Mouse (Mus musculus) liver, embryonic 15.5 days (tissue): ENCODE measurements at regions not wholly inside any gene's neighbourhood (a gene's known extent, or its start where the extent isn't known, plus 50 kb on each side); places are given as distances from the start of the nearest gene placed in this dataset.

Experiments used
- ATAC-seq: fragments of 200-750 bp; cut with Nextera tagmentation; 2 replicates; pipeline ENCODE4 v1.8.0; 2017; ENCODE audit warnings: moderate number of reproducible peaks, mild to moderate bottlenecking, moderate library complexity; ENCODE audit not compliant: insufficient read depth
- H3K27ac ChIP-seq: fragments of 300-500 bp; sonication (generic); replicated peaks from 2 replicates; pipeline ENCODE4 v1.5.1; 2015; ENCODE audit warnings: mild to moderate bottlenecking, inconsistent platforms
- H3K27me3 ChIP-seq: fragments of 300-500 bp; sonication (generic); 2 replicates; pipeline ENCODE4 v1.6.1; 2015; ENCODE audit warnings: mild to moderate bottlenecking, inconsistent platforms
- H3K36me3 ChIP-seq: fragments of 300-500 bp; sonication (generic); replicated peaks from 2 replicates; pipeline ENCODE4 v1.6.1; 2015; ENCODE audit warnings: moderate library complexity, mild to moderate bottlenecking, inconsistent platforms
- H3K4me1 ChIP-seq: fragments of 300-500 bp; sonication (generic); replicated peaks from 2 replicates; pipeline ENCODE4 v1.6.1; 2015; ENCODE audit warnings: inconsistent platforms
- H3K4me2 ChIP-seq: fragments of 300-500 bp; sonication (generic); 2 replicates; pipeline ENCODE4 v1.6.1; 2015; ENCODE audit warnings: moderate library complexity, mild to moderate bottlenecking, inconsistent platforms
- H3K4me3 ChIP-seq: fragments of 300-500 bp; sonication (generic); replicated peaks from 2 replicates; pipeline ENCODE4 v1.5.1; 2015; ENCODE audit warnings: mild to moderate bottlenecking, inconsistent platforms
- H3K9ac ChIP-seq: fragments of 300-500 bp; sonication (generic); 2 replicates; pipeline ENCODE4 v1.6.1; 2015; ENCODE audit warnings: moderate library complexity, mild to moderate bottlenecking, inconsistent platforms
- H3K9me3 ChIP-seq: fragments of 300-500 bp; sonication (generic); replicated peaks from 2 replicates; pipeline ENCODE4 v1.6.1; 2016; ENCODE audit warnings: inconsistent platforms
- WGBS: fragments of 180-500 bp; shearing (Covaris S2); methylation state at CpG from one replicate; pipeline ENCODE4 v1.1.7; 2015; ENCODE audit warnings: mixed read lengths; ENCODE audit not compliant: insufficient replicate concordance; 5-methylcytosine and 5-hydroxymethylcytosine counted together

GRCm38 (mm10) chr12:16014679-16015078 is 198.0 kb upstream of the Trib2 start:
- H3K36me3 ChIP-seq, result no peaks in the 10 kb centered on the region
- H3K4me3 ChIP-seq, result no peak overlapping the region
- 0 out of 2 replicates have a peak, but pooled peaks cover 4% of the 10 kb centered on the region for H3K4me1 ChIP-seq
- no peak for ATAC-seq
- H3K27ac ChIP-seq, result no peak overlapping the region
- 68% methylated on average over 1 of the region's 1 CpGs for WGBS
- no peak overlapping the region for H3K9ac ChIP-seq
- H3K9me3 ChIP-seq, result no peaks in the 10 kb centered on the region
- H3K4me2 ChIP-seq, result no peak overlapping the region
- H3K27me3 ChIP-seq, result no peaks in the 10 kb centered on the region

DNA sequence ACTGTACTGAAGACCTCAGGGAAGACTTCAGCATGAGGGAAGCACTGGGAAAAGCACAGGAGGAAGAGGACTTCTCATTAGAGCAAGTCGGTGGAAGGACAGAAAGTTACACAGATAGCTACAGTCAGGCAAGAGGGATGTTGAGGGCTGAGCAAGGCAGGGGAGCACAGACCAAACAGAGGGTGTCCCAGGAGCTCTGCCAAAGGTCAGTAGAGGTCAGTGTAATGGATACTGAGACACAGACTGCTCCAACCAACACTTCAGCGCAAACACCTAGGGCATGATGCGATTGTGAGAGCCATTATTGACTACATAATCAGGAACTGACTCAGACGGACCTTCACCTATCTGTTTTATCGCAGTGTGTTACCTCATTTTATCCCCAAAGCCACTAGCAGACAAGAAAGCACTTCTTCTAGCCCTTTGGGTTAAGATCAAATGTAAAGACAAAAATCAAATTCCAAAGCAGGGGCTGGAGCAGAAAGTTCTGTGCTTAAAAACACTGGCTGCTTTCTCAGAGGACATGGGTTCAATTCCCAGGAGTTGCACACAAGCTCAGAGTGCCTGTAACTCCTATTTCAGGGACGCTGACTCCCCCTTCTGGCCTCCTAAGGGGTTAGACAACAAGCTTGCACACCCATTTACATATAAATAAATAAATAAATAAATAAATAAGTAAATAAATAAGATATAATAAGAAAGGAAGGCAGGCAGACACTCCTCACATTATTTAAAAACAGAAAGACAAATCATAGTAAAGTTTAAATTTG is 197.3 kb upstream of the Trib2 start:
- H3K4me3 ChIP-seq, result no peak overlapping the region
- H3K9me3 ChIP-seq, result no peaks in the 10 kb centered on the region
- 48% methylated on average over 6 of the region's 6 CpGs for WGBS
- no peak overlapping the region for H3K9ac ChIP-seq
- no peaks in the 10 kb centered on the region for H3K27me3 ChIP-seq
- H3K36me3 ChIP-seq, result no peaks in the 10 kb centered on the region
- no peak overlapping the region for H3K27ac ChIP-seq
- peaks cover 8% of the 10 kb centered on the region for H3K4me1 ChIP-seq
- no peak overlapping the region for H3K4me2 ChIP-seq
- no peak for ATAC-seq

GRCm38 (mm10) chr12:16013354-16013753 is 196.6 kb upstream of the Trib2 start:
- H3K27ac ChIP-seq, result no peak overlapping the region
- ATAC-seq, result no peak
- no peaks in the 10 kb centered on the region for H3K9me3 ChIP-seq
- peaks cover 14% of the 10 kb centered on the region for H3K4me1 ChIP-seq
- no peak overlapping the region for H3K9ac ChIP-seq
- no peak overlapping the region for H3K4me3 ChIP-seq
- H3K27me3 ChIP-seq, result no peaks in the 10 kb centered on the region
- no peaks in the 10 kb centered on the region for H3K36me3 ChIP-seq
- H3K4me2 ChIP-seq, result no peak overlapping the region
- WGBS, result 55% methylated on average over 2 of the region's 2 CpGs

DNA sequence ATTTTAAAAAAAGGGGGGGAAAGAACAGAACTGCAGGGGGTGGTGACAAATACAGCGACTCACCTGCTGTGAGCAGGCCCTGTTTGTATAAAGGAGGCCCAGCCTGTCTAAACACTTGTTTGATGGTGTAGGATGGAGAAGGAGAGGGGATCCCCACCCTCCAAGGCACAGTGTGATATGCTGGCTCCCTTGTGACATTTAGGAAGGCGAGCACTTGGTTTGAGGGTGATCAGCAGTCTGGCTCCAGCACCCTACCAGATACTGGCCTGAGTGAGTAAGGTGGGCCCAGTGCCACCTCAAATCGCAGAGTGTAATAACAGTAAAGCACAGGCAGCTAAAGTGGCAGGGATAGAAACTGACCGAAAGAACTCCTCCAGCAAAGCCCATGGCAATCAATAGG is 195.4 kb upstream of the Trib2 start:
- H3K4me1 ChIP-seq, result peaks cover 15% of the 10 kb centered on the region
- ATAC-seq, result no peak
- no peaks in the 10 kb centered on the region for H3K27me3 ChIP-seq
- no peak overlapping the region for H3K9ac ChIP-seq
- H3K4me2 ChIP-seq, result no peak overlapping the region
- no peaks in the 10 kb centered on the region for H3K36me3 ChIP-seq
- no peaks in the 10 kb centered on the region for H3K9me3 ChIP-seq
- WGBS, result 61% methylated on average over 4 of the region's 4 CpGs
- no peak overlapping the region for H3K4me3 ChIP-seq
- no peak overlapping the region for H3K27ac ChIP-seq

DNA sequence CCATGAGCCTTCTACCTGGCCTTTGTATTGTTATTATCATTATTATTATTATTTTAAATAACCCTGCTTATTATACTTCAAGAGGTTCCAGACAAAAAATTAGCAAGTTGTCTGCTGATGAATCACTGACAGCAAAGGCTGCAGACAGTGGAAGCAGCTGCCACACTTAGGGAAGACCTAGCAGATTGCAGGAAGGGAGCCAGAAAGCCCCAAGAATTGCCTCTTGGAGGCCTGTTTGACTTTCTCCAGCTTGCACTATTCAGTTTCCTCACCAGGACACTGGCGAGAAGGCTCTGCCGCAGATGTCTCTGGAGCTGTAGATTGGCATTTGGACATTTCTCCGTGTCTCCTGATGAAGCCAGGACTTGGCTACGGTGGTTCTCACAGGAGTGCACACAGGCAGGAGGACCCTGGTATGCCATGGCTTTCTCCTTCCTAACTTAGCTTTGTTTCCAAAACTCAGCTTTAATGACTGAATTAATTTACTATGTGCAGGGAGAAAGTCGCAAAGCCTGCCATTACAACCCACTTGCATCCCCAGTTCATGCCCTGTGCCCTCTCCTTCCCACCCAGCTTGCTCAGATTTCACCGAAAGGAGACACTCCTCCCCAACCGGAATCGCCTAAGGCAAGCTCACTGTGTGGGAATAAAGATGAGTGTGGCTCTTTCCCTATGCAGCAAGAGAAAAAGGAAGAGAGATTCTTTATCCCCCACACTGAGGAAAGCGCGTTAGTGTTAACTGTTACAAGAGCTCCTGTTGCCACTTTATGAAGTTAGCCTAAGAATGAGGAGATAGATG is 193.3 kb upstream of the Trib2 start:
- no peak overlapping the region for H3K4me2 ChIP-seq
- H3K36me3 ChIP-seq, result no peaks in the 10 kb centered on the region
- no peaks in the 10 kb centered on the region for H3K9me3 ChIP-seq
- no peak overlapping the region for H3K9ac ChIP-seq
- no peak overlapping the region for H3K27ac ChIP-seq
- ATAC-seq, result no peak
- H3K27me3 ChIP-seq, result no peaks in the 10 kb centered on the region
- WGBS, result 69% methylated on average over 10 of the region's 10 CpGs
- H3K4me3 ChIP-seq, result no peak overlapping the region
- peaks cover 15% of the 10 kb centered on the region for H3K4me1 ChIP-seq

DNA sequence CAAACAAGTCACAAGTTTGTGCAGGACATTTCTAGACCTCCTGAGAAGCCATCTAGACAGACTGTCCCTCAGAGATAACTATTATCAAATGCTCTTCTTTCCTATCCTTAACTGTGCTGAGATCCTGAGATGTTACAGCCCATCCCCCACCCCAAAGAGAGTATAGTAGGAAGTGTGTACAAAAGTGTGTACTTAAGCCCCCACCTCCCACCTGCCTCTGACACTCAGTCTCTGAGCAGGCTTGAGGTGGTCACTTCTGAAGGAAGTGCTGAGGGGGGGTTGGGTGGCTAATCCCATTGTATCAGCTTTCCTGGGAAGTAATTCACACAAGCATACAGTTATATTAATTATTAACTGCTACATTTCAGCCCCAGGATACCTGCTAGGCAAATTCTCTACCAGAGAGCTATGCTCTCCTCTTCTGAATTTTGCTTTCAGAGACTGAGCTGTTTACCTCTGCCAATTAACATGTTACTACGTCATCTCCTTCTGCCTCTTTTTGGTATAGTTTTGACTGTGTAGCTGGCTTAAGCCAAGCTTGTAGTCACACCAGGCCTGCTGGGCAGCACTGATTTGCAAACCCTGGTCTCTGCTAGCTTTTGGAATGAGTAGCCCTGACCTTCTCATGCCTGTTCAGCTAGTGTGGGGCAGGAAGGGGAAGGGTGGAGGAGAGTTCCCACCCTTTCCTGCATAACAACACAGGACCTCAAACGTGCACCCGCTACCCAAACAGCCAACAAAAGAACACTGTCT is 192.2 kb upstream of the Trib2 start:
- H3K27me3 ChIP-seq, result no peaks in the 10 kb centered on the region
- H3K27ac ChIP-seq, result peak overlapping the region; percentile 24; the same call in 1 of the 2 replicates
- H3K36me3 ChIP-seq, result no peaks in the 10 kb centered on the region
- WGBS, result 12% methylated on average over 3 of the region's 3 CpGs
- H3K4me2 ChIP-seq, result peak overlapping the region; percentile 11
- no peak overlapping the region for H3K9ac ChIP-seq
- ATAC-seq, result peak; percentile 51
- peaks cover 15% of the 10 kb centered on the region for H3K4me1 ChIP-seq
- no peak overlapping the region for H3K4me3 ChIP-seq
- H3K9me3 ChIP-seq, result no peaks in the 10 kb centered on the region

- no peaks in the 10 kb centered on the region for H3K9me3 ChIP-seq
- peaks cover 15% of the 10 kb centered on the region for H3K4me1 ChIP-seq
- no peak for ATAC-seq
- H3K4me2 ChIP-seq, result no peak overlapping the region
- H3K27ac ChIP-seq, result no peak overlapping the region
- no peaks in the 10 kb centered on the region for H3K27me3 ChIP-seq
- H3K4me3 ChIP-seq, result no peak overlapping the region
- no peaks in the 10 kb centered on the region for H3K36me3 ChIP-seq
- no peak overlapping the region for H3K9ac ChIP-seq
- WGBS, result 14% methylated on average over 4 of the region's 4 CpGs
These were observed 191.5 kb upstream of the Trib2 start for GRCm38 (mm10) chr12:16008261-16008660.

- Histone ChIP-seq H3K27ac (no peak overlapping the region), H3K36me3 (no peaks in the 10 kb centered on the region), H3K4me2 (no peak overlapping the region), H3K27me3 (no peaks in the 10 kb centered on the region), H3K9me3 (no peaks in the 10 kb centered on the region), H3K4me1 (peaks cover 11% of the 10 kb centered on the region), H3K9ac (no peak overlapping the region), H3K4me3 (no peak overlapping the region)
- 48% methylated on average over 5 of the region's 5 CpGs for WGBS
- no peak for ATAC-seq
These were observed 190.0 kb upstream of the Trib2 start for GRCm38 (mm10) chr12:16006688-16007087.

GRCm38 (mm10) chr12:16006286-16006685 is 189.6 kb upstream of the Trib2 start:
- peaks cover 11% of the 10 kb centered on the region for H3K4me1 ChIP-seq
- WGBS, result 67% methylated on average over 5 of the region's 5 CpGs
- no peaks in the 10 kb centered on the region for H3K27me3 ChIP-seq
- no peak overlapping the region for H3K4me3 ChIP-seq
- no peak overlapping the region for H3K9ac ChIP-seq
- no peaks in the 10 kb centered on the region for H3K36me3 ChIP-seq
- H3K4me2 ChIP-seq, result no peak overlapping the region
- H3K9me3 ChIP-seq, result no peaks in the 10 kb centered on the region
- no peak for ATAC-seq
- no peak overlapping the region for H3K27ac ChIP-seq

DNA sequence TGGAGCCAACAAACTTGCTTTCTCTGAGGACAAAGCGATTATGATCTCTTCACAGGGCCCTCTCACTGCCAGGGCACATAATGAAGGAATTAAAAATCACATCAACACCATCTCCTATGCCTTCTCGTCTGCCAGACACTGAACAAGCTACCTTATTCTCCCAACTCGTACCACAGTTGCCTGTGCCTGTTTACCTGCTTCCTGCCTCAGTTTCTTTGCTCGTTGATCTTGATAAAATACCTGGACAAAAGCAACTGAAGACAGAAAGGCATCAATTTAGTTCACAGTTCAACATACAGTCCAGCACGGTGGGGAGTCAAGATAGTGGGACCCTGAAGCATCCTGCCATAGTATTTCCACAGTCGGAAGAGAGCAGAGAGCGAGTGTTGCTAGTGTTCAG is 185.1 kb upstream of the Trib2 start:
- ATAC-seq, result no peak
- Histone ChIP-seq H3K9ac (no peak overlapping the region), H3K4me3 (no peak overlapping the region), H3K27ac (no peak overlapping the region), H3K36me3 (no peaks in the 10 kb centered on the region), H3K9me3 (no peaks in the 10 kb centered on the region), H3K4me1 (no peaks in the 10 kb centered on the region), H3K4me2 (no peak overlapping the region), H3K27me3 (no peaks in the 10 kb centered on the region)
- 68% methylated on average over 7 of the region's 7 CpGs for WGBS

- 33% methylated on average over 5 of the region's 5 CpGs for WGBS
- no peaks in the 10 kb centered on the region for H3K9me3 ChIP-seq
- H3K4me1 ChIP-seq, result no peaks in the 10 kb centered on the region
- no peak overlapping the region for H3K4me2 ChIP-seq
- H3K27me3 ChIP-seq, result no peaks in the 10 kb centered on the region
- H3K27ac ChIP-seq, result no peak overlapping the region
- no peak for ATAC-seq
- H3K36me3 ChIP-seq, result no peaks in the 10 kb centered on the region
- H3K4me3 ChIP-seq, result no peak overlapping the region
- H3K9ac ChIP-seq, result no peak overlapping the region
These were observed 184.5 kb upstream of the Trib2 start for GRCm38 (mm10) chr12:16001225-16001624.
